Mouse (Mus musculus) stomach, embryonic 16.5 days (tissue): Measurements from ENCODE around the gene Tuba1b. TPM values are rescaled to one million over a fixed set of nuclear protein-coding genes. Genes with fewer than 3 reads are reported as not detected.
"Not testable (repeated sequence)": the region's sequence is repeated elsewhere in the genome, so short reads cannot be mapped to it uniquely, and the experiment has no call there.

Source experiments
- ATAC-seq: fragments of 200-750 bp; cut with Nextera tagmentation; 2 replicates; pipeline ENCODE4 v1.8.0; 2017; ENCODE audit warnings: moderate number of reproducible peaks, moderate TSS enrichment; ENCODE audit not compliant: insufficient read depth, low FRiP score
- H3K27ac ChIP-seq: fragments of 300-500 bp; sonication (generic); 2 replicates; pipeline ENCODE4 v1.5.1; 2014; ENCODE audit warnings: low read length
- H3K27me3 ChIP-seq: fragments of 300-500 bp; sonication (generic); 2 replicates; pipeline ENCODE4 v1.6.1; 2014; ENCODE audit warnings: low read length, control low read depth, mixed read lengths; ENCODE audit not compliant: control insufficient read depth, insufficient read depth
- H3K36me3 ChIP-seq: fragments of 300-500 bp; sonication (generic); 2 replicates; pipeline ENCODE4 v1.6.1; 2014; ENCODE audit warnings: low read length; ENCODE audit not compliant: control insufficient read depth, insufficient read depth
- H3K4me1 ChIP-seq: fragments of 300-500 bp; sonication (generic); 2 replicates; pipeline ENCODE4 v1.6.1; 2014; ENCODE audit warnings: low read length, control low read depth, mixed read lengths; ENCODE audit not compliant: control insufficient read depth, insufficient read depth
- H3K4me2 ChIP-seq: fragments of 300-500 bp; sonication (generic); 2 replicates; pipeline ENCODE4 v1.6.1; 2014; ENCODE audit warnings: low read depth, low read length, mixed read lengths
- H3K4me3 ChIP-seq: fragments of 300-500 bp; sonication (generic); replicated peaks from 2 replicates; pipeline ENCODE4 v1.5.1; 2014; ENCODE audit warnings: mild to moderate bottlenecking, low read length
- H3K9ac ChIP-seq: fragments of 300-500 bp; sonication (generic); 2 replicates; pipeline ENCODE4 v1.6.1; 2014; ENCODE audit warnings: low read length
- H3K9me3 ChIP-seq: fragments of 300-500 bp; sonication (generic); replicated peaks from 2 replicates; pipeline ENCODE4 v1.6.1; 2016; ENCODE audit warnings: low read length, control low read depth; ENCODE audit not compliant: control insufficient read depth
- WGBS: fragments of 180-500 bp; shearing (Covaris S2); extraction: QIAGEN DNeasy Blood & Tissue Kit; methylation state at CpG from one replicate; pipeline ENCODE4 v1.1.7; 2014; 5-methylcytosine and 5-hydroxymethylcytosine counted together
- polyA plus RNA-seq: library from polyadenylated mRNA; unstranded; fragments of >200 nt; fragmentation: Nextera tagmentation; extraction: Ambion mirVana; gene quantifications from 2 replicates; pipeline ENCODE4 v1.2.1, GENCODE M21; 2015

Tuba1b gene
- polyA plus RNA-seq, 1 experiment from 2014 or later: 1,202 TPM

GRCm38 (mm10) chr15:98948857-98949606, 14.7 kb upstream of the Tuba1b start:
- H3K36me3 ChIP-seq: no peaks in the 10 kb centered on the region
- WGBS: 73% methylated on average over 6 of the region's 6 CpGs
- no peak overlapping the region for H3K9ac ChIP-seq
- no peak overlapping the region for H3K27ac ChIP-seq
- H3K27me3 ChIP-seq: no peaks in the 10 kb centered on the region
- no peaks in the 10 kb centered on the region for H3K9me3 ChIP-seq
- H3K4me1 ChIP-seq: 0 out of 2 replicates have a peak, but pooled peaks cover 2% of the 10 kb centered on the region
- ATAC-seq: no peak
- H3K4me2 ChIP-seq: no peak overlapping the region
- no peak overlapping the region for H3K4me3 ChIP-seq

GRCm38 (mm10) chr15:98948382-98948781, 14.0 kb upstream of the Tuba1b start:
- Histone ChIP-seq H3K27me3 (no peaks in the 10 kb centered on the region), H3K27ac (no peak overlapping the region), H3K9me3 (no peaks in the 10 kb centered on the region), H3K4me1 (0 out of 2 replicates have a peak, but pooled peaks cover 2% of the 10 kb centered on the region), H3K4me3 (no peak overlapping the region), H3K9ac (no peak overlapping the region), H3K36me3 (no peaks in the 10 kb centered on the region), H3K4me2 (no peak overlapping the region)
- ATAC-seq: no peak

- H3K4me3 ChIP-seq: no peak overlapping the region
- no peaks in the 10 kb centered on the region for H3K9me3 ChIP-seq
- no peaks in the 10 kb centered on the region for H3K27me3 ChIP-seq
- H3K36me3 ChIP-seq: no peaks in the 10 kb centered on the region
- H3K4me1 ChIP-seq: 0 out of 2 replicates have a peak, but pooled peaks cover 2% of the 10 kb centered on the region
- H3K9ac ChIP-seq: no peak overlapping the region
- 46% methylated on average over 3 of the region's 3 CpGs for WGBS
- ATAC-seq: no peak
- H3K27ac ChIP-seq: no peak overlapping the region
- H3K4me2 ChIP-seq: no peak overlapping the region
Measured at GRCm38 (mm10) chr15:98947884-98948283, 13.5 kb upstream of the Tuba1b start.

GRCm38 (mm10) chr15:98943133-98943532, 8.8 kb upstream of the Tuba1b start:
- WGBS: 57% methylated on average over 4 of the region's 4 CpGs
- ATAC-seq: no peak
- H3K4me1 ChIP-seq: no peaks in the 10 kb centered on the region
- no peak overlapping the region for H3K4me2 ChIP-seq
- H3K4me3 ChIP-seq: no peak overlapping the region
- no peaks in the 10 kb centered on the region for H3K27me3 ChIP-seq
- H3K36me3 ChIP-seq: no peaks in the 10 kb centered on the region
- H3K27ac ChIP-seq: no peak overlapping the region
- no peaks in the 10 kb centered on the region for H3K9me3 ChIP-seq
- no peak overlapping the region for H3K9ac ChIP-seq

GRCm38 (mm10) chr15:98942081-98942480, 7.7 kb upstream of the Tuba1b start:
- H3K4me3 ChIP-seq: no peak overlapping the region
- no peaks in the 10 kb centered on the region for H3K27me3 ChIP-seq
- no peaks in the 10 kb centered on the region for H3K4me1 ChIP-seq
- H3K9ac ChIP-seq: no peak overlapping the region
- no peak overlapping the region for H3K4me2 ChIP-seq
- H3K9me3 ChIP-seq: no peaks in the 10 kb centered on the region
- H3K27ac ChIP-seq: no peak overlapping the region
- no peak for ATAC-seq
- 75% methylated on average over 4 of the region's 4 CpGs for WGBS
- no peaks in the 10 kb centered on the region for H3K36me3 ChIP-seq

GRCm38 (mm10) chr15:98941539-98941938, 7.2 kb upstream of the Tuba1b start:
- WGBS: 63% methylated on average over 2 of the region's 2 CpGs
- H3K4me3 ChIP-seq: no peak overlapping the region
- no peaks in the 10 kb centered on the region for H3K27me3 ChIP-seq
- H3K4me2 ChIP-seq: no peak overlapping the region
- H3K9ac ChIP-seq: no peak overlapping the region
- H3K9me3 ChIP-seq: no peaks in the 10 kb centered on the region
- no peaks in the 10 kb centered on the region for H3K4me1 ChIP-seq
- no peak overlapping the region for H3K27ac ChIP-seq
- no peak for ATAC-seq
- no peaks in the 10 kb centered on the region for H3K36me3 ChIP-seq

- Histone ChIP-seq H3K4me1 (no peaks in the 10 kb centered on the region), H3K4me3 (no peak overlapping the region), H3K9me3 (no peaks in the 10 kb centered on the region), H3K9ac (no peak overlapping the region), H3K4me2 (no peak overlapping the region), H3K27ac (no peak overlapping the region), H3K36me3 (no peaks in the 10 kb centered on the region), H3K27me3 (no peaks in the 10 kb centered on the region)
- 70% methylated on average over 10 of the region's 10 CpGs for WGBS
- ATAC-seq: no peak
Measured at GRCm38 (mm10) chr15:98940816-98941215, 6.5 kb upstream of the Tuba1b start.

GRCm38 (mm10) chr15:98933833-98934216, 540 bp downstream of the Tuba1b start:
- Histone ChIP-seq H3K4me2 (peak overlapping the region; percentile 98), H3K4me1 (peaks cover 8% of the 10 kb centered on the region), H3K9ac (peak overlapping the region; percentile 94), H3K4me3 (peak overlapping the region; percentile 81), H3K27ac (peak overlapping the region; percentile 99), H3K27me3 (no peaks in the 10 kb centered on the region), H3K36me3 (0 out of 2 replicates have a peak, but pooled peaks cover 6% of the 10 kb centered on the region), H3K9me3 (no peaks in the 10 kb centered on the region)
- ATAC-seq: peak; percentile 87
- WGBS: under 1% methylated on average over 35 of the region's 35 CpGs

- H3K4me3 ChIP-seq: peak overlapping the region; percentile 81
- not testable (repeated sequence) for ATAC-seq
Measured at GRCm38 (mm10) chr15:98933004-98933671, 1.2 kb downstream of the Tuba1b start.

More at GRCm38 (mm10) chr15:98933004-98933671, 1.2 kb downstream of the Tuba1b start:
- Histone ChIP-seq H3K4me2 (peak overlapping the region; percentile 98), H3K9ac (peak overlapping the region; percentile 94), H3K27ac (peak overlapping the region; percentile 99)
- not testable (repeated sequence) for H3K4me1 ChIP-seq, H3K27me3 ChIP-seq, H3K9me3 ChIP-seq, H3K36me3 ChIP-seq
- 8% methylated on average over 8 of the region's 9 CpGs for WGBS
